Mouse (Mus musculus) frontal cortex, adult 2 months (tissue): ENCODE measurements at regions not wholly inside any gene's neighbourhood (a gene's known extent, or its start where the extent isn't known, plus 50 kb on each side); places are given as distances from the start of the nearest gene placed in this dataset.

ENCODE experiments used
- DNase-seq, 2 experiments: peaks; one replicate each; pipeline ENCODE4 v3.0.0; 2022; ENCODE audit warnings: low spot score in 1 of 2; ENCODE audit errors: extremely low spot score in 1 of 2

DNA sequence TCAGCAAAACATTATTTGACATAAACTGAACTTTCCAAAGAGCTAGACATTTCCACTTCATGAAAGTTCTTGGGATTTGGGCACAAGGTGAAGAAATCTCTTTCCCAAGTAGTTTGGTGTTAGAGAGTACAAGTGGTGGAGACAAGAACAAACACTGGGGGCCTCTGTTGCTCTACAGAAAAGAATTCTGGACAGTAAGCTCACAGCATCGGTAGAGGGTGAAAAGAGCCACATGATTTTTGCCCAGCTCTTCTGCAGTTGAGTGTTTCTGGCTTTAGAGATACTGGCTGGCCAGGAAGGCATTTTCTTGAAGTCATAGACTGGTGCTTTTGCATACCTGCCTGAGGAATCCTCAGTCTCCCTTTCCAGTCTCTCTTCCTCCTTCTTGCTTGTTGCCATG, 127.8 kb downstream of the Stk31 start:
- peak in 1 of 2 experiments; percentile 51 for DNase-seq

DNA sequence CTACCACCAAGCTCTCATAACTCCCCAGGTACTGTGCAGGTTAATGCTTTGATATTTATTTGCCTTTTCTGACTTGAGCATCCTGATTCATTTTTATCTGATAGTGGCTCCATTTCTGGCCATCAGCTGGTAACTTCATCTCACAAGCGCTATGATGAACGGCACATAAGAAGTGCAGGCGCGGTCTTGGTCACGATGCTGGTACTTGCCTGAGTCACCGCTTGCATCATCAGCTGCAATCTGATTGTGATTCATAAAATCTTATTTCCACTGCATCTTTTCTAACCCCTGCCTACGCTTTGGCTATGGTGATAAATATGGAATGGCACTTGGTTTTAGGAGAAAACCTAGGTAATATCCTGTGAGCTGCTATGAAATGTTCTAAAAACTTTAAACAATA, 128.3 kb downstream of the Stk31 start:
- peak in 1 of 2 experiments; percentile 32 for DNase-seq

GRCm38 (mm10) chr6:49533956-49534355, 138.6 kb downstream of the Stk31 start:
- DNase-seq, result no peak

GRCm38 (mm10) chr6:49534551-49534950, 139.1 kb downstream of the Stk31 start:
- DNase-seq, result no peak

DNA sequence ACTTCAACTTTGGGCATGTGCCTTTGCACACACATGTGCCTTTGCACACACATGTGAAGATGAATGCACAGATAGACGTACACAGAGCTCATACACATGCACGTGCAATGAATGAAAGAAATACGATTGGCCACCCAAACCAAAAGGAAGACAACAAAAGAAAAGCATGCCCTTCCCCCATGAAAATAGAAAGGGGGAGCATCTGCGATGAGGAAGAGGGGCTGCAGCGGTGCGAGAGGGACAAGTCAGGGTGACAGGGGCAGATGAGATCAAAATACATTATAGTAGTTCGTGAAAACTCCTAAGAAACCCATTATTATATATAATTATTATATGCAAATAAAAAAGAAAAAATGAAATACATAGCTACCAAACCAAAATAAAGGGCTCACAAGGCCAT, 149.5 kb downstream of the Stk31 start:
- no peak for DNase-seq

- DNase-seq, result no peak
Observed at GRCm38 (mm10) chr6:49555069-49555468, 159.7 kb downstream of the Stk31 start.

GRCm38 (mm10) chr6:49558508-49558907, 163.1 kb downstream of the Stk31 start:
- no peak for DNase-seq

DNA sequence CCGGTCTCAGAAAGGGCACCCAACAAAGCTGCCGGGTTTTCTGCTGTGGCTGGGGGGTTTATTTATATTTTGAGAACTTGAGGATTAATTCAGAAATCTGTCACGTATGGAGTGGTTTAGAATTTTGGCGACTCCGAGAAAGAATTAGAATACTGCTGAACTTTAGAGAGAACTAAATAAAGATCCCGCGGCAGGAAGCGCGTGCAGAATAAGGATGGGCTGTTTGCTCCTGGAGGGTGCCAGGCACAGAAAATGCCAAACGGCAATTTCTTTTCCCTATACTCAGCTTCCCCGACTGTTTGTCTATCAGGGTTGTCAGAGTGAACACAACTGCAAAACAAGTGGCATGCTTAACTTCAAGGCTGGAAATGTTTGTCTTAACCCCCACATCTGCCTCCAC, 163.7 kb downstream of the Stk31 start:
- peak in 1 of 2 experiments; percentile 17 for DNase-seq

- no peak for DNase-seq
Observed at GRCm38 (mm10) chr6:49578340-49578739, 182.9 kb downstream of the Stk31 start.

- peak in 1 of 2 experiments; percentile 3 for DNase-seq
Observed at GRCm38 (mm10) chr6:49579691-49580090, 184.3 kb downstream of the Stk31 start.

DNA sequence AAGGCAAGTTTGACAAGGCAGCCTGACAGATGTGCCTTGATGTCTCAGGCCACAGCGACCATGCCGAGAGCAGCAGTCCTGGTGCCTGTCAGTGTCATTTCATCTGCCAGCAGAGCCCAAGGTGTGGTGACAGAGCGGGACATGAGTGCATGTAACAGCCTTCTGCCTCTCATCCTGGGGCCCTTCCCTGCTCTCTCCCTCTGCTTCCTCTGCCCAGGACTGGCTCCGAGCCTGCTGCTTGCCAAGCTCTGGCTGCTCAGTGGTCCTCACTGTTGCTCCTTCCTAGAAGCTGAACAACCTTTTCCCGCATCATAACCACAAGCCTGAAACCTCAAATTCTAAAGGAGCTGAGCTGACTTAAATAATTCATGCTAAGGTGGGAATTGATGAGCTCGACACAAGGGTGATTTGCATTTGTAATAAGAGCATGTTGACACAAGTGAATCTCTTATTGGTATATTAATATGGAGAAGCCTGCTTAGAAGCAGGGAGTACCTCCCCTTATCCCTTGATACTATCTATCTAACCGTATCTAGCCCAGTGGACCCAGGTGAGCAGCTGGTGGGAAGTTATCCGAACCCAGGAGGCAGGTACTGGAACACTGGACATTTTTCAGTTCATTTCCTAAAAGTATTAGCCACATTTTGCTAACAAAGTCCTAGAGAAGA, 186.8 kb downstream of the Stk31 start:
- DNase-seq, result no peak

- no peak for DNase-seq
Observed at GRCm38 (mm10) chr6:49586553-49586952, 191.1 kb downstream of the Stk31 start.

DNA sequence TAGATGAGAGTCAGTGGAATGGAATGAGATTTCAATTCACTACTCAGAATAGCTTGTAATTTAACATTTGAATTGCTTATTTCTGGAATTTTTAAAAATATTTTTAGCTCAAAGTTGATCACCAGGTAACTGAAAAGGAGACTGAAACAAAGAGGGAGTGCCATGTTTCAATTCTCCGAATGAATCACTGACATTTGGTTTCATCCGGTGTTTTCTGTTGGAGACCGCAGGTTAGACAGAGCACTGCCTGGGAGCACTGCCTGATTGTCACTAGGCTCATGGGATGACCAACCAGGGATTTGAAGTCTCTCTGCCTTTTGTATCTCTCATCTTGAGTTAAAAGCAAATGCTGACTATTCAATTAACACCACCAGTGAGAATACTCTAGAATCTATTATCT, 193.3 kb downstream of the Stk31 start:
- DNase-seq, result no peak

DNA sequence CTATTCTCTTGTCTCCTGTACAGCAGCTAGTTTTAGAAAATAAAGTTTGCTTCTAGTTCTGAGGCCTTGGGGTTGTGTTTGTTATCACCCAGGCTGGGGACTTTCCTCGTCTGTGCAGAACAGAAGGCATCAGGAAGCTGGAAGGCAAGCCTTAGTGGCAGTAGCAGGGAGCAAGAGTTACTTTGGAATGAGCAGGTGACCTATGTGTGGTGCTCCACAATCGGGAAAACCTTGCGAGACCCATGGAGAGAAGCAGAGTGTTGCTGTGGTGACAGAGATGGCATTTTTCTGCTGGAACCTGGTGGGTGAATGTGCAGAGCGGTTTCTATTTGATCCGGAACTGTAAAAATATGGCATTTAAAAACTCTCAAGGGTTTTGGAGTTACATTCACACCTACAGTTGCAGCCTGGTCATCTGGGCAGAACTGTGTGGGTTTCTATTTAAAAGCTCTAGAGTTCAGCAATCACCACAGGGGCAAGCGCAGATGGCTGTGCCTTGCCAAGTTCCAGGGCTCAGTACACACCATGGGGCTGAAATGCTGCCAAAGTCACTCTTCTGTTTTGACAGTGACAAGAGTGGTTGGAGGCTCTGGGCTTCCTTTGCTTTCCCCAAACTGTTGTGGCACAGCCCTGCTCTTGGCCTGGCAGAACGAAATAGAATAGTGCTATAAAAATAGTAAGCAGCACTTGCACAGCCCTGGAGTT, 195.7 kb downstream of the Stk31 start:
- DNase-seq, result peak; percentile 50 to 63

- peak in 1 of 2 experiments; percentile 18 for DNase-seq
Observed at GRCm38 (mm10) chr6:49591632-49592000, 196.2 kb downstream of the Stk31 start.

GRCm38 (mm10) chr6:49592676-49593075, 197.3 kb downstream of the Stk31 start:
- no peak for DNase-seq

DNA sequence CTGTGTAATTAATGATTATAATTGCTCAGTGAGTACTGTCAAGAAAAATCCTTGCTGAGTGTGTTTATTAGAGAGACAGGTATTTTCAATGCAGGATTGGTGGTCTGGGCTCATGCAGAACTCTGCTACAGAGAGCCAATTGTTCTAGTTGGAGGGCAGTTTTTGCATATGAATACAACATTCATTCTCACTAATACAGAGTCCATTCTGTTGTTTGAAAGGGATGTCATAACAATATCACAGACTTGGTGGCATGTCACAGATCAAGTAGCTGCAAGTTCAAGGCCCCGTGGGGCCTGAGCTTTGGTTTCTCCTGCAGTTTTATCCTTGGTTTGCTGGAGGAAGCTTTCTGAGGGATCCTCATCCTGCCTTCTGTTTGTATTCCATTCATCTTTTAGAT, 207.8 kb downstream of the Stk31 start:
- DNase-seq, result no peak

DNA sequence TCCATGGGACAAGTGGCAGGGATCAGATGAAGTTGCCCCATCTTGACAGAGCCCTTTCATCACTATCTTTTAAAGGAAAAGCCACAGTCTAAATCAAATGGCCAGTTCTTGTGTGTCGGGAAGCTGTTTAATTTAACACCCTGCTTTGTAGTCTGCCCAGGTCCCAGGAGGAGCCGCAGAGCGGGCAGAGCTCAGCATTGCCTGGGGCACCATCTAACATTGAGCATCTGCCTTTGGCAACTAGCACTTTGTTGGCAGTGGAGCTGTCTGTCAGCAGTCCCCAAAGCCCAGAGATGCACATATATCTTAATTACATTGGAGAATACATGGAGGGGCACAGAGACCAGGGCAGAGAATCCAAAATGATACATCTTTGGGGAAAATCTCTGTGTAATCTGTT, 208.4 kb downstream of the Stk31 start:
- no peak for DNase-seq

DNA sequence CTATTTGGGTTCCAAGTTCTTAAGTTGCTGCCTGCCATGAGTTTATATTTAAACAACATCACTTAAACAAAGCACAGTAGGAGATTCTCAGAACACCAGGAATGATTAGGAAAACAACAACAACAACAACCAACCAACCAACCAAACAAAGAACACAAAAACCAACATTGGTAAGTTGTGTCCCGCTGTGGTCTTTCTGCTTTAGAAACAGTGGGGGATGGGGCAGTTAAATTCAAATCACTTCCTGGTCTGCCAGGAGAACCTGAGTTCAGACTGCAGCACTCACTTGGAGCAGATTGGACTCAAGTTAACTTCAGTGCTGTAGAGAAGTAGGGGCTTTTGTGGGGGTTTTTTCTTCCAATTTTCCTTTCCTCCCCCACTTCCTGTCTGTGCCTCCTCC, 210.6 kb downstream of the Stk31 start:
- DNase-seq, result no peak

- no peak for DNase-seq
Observed at GRCm38 (mm10) chr6:49606626-49607158, 211.3 kb downstream of the Stk31 start.

DNA sequence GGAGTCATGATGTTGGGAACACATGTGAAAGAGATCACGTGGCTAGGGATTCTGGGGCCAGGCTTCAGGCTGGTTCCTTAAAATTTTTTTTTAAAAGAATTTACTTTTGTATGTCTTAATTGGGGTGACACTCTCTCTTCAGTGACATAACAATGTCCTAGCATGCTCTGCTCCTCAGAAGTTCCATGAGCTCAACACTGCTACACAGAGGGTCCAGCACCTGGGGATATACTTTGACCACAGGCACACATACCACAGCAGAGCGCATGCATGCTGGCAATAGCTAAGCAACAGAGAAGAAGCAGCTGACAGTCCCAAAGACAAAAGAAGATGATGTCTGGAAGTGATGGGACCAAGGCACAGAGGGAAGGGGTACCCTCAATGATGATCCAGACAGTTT, 198.4 kb upstream of the Npy start:
- DNase-seq, result no peak

DNA sequence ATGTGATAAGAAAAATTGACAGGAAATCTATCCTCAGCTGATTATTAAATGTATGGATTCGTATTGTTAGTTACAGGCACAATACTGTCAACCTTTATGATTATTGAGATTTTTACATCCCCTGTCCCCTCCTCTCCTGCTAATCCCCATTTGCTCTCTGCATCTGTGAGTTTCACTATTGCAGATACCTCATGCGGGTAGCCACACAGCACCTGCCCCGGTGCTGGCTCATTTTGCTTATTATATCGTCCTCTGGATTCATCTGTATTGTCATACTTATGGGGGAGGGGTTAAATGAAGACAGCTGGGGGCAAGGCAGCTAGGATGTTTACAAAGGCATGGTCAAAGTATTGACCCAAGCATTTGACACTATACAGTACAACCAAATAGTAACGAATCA, 197.9 kb upstream of the Npy start:
- DNase-seq, result no peak
